Mouse (Mus musculus): ENCODE data around the gene Acvr1b.

The Acvr1b gene

DNA sequence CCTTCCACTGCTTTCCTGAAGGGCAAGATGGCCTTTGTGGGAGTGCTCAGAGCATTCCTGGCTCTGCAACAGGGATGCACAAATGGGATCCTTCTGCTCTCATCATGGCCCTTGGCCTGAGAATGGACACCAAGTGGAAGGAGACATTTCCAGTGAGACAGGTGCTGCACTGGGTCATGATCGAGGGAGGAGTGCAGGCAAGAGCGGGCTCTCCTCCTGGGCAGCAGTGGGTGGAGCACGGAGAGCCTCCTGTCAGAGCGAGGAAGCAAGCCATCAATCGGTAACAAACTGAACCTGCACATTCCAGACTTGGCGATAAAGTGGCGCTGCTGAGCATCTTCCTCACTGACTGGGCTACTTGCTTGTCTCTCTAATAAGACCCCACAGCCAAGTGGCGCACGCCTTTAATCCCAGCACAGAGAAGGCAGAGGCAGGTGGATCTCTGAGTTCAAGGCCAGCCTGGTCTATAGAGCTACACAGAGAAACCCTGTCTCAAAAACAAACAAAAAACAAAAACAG, 27.0 kb downstream of the Acvr1b start:
- no peak for DNase-seq

GRCm38 (mm10) chr15:101201414-101201813, 27.5 kb downstream of the Acvr1b start:
- DNase-seq = no peak

GRCm38 (mm10) chr15:101203673-101204072, 29.8 kb downstream of the Acvr1b start:
- no peak for DNase-seq

GRCm38 (mm10) chr15:101204781-101205180, 30.9 kb downstream of the Acvr1b start:
- no peak for DNase-seq

DNA sequence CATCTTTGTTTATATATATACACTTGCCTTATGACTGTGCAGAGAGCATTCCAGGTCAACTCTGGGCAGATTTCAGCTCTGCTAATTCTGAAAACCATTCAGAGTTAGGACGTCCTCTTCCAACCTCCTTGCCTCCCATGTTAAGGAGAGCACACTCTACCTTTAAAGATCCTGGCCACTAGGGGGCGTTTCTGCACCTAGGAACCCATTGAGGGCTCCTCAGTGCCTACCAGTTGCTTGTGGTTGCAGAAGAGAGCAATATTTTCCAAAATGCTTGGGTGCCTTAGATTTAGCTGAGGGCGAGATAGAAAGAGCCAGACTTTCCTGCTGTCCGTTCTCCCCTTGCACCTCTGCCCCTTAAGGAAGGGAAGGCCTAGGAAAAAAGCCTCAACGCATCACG, 36.4 kb downstream of the Acvr1b start:
- DNase-seq = peak in 1 of 2 experiments; percentile 60

- DNase-seq = no peak
These were observed 37.2 kb downstream of the Acvr1b start for GRCm38 (mm10) chr15:101210998-101211613.

- no peak for DNase-seq
These were observed 38.6 kb downstream of the Acvr1b start for GRCm38 (mm10) chr15:101212435-101212834.

GRCm38 (mm10) chr15:101215136-101215535, 41.3 kb downstream of the Acvr1b start:
- no peak for DNase-seq

DNA sequence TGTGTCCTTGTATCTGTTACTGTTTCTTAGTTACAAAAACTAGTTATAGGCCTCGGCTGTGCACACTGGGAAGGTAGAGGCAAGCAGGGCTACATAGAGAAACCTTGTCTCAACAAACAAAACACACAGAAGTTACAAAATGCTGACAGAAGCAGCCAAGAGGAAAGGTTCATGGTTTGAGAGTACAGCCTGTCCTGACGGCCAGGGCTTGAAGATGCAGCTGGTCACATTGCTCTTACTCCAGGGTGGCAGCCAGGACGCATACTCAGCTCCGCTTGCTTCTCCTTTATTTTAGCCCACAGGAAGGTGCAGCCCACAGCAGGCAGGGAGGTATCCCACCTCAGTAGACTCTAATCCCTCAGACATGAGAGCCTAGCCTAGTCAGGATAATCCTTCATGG, 42.2 kb downstream of the Acvr1b start:
- no peak for DNase-seq

- DNase-seq = no peak
These were observed 47.0 kb downstream of the Acvr1b start for GRCm38 (mm10) chr15:101220905-101221297.

GRCm38 (mm10) chr15:101221298-101222104, 47.6 kb downstream of the Acvr1b start:
- peak; percentile 46 to 78 for DNase-seq

- no peak for DNase-seq
These were observed 49.1 kb downstream of the Acvr1b start for GRCm38 (mm10) chr15:101222897-101223482.

GRCm38 (mm10) chr15:101223596-101223995, 49.7 kb downstream of the Acvr1b start:
- DNase-seq = no peak

- peak; percentile 76 to 84 for DNase-seq
These were observed 50.4 kb downstream of the Acvr1b start, which contains the start of gene Grasp for GRCm38 (mm10) chr15:101224006-101224906. Gene Grasp, plus strand, starts transcription at chr15:101224188.

DNA sequence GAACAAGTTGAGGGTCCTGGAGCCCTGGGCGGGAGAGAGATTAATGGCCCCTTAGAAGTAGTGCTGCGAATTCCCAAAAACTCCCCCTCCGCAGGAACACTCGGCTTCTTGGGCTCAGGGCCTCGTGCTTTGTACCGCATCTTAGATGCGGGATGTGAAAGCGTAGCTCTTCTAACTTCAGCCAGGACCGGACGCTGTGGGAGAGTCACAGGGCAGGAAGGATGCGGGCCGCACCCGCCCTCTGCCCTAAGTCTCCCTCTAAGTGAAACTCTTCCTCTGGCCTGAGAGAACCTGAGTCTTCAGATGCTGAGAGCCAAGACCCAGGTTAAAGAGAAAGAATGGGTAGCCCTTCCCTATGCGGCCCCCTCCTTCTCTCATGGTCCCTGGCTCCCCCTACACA, 51.1 kb downstream of the Acvr1b start:
- no peak for DNase-seq

DNA sequence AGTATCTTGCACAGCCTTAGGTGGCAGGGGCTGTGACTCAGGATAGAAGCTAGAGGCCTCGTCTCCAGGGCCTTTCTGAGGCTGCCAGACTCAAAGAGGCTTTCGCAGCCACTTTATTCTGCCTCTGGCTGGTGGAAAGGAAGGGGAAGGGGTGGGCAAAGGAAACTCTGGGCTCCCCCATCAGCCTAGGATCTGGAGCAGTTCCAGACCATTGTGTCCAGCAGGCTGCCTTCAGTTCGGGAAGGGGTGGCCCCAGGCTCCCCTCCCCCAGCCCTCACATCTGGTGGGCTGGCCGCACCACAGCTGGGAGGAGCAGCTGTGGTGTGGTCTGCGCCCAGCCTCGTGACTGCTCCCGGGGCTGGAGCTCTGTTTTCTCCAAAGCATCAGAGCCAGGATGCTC, 54.1 kb downstream of the Acvr1b start:
- DNase-seq = no peak

- no peak for DNase-seq
These were observed 55.2 kb downstream of the Acvr1b start for GRCm38 (mm10) chr15:101228866-101229590.

DNA sequence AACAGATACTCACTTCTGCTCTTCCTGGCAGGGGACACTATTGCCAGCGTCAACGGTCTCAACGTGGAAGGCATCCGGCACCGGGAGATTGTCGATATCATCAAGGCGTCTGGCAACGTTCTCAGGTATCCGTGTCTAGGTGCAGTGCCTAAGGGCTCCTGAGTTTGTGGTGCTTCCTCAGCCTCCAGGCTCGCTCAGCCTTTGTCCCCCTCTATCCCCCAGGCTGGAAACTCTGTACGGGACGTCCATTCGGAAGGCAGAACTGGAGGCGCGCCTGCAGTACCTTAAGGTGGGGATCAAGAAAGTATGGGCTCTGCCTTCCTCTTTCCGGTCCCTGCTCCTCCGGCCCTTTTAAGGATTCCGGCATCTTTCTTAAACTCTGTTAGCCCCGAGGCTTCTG, 56.6 kb downstream of the Acvr1b start:
- no peak for DNase-seq

DNA sequence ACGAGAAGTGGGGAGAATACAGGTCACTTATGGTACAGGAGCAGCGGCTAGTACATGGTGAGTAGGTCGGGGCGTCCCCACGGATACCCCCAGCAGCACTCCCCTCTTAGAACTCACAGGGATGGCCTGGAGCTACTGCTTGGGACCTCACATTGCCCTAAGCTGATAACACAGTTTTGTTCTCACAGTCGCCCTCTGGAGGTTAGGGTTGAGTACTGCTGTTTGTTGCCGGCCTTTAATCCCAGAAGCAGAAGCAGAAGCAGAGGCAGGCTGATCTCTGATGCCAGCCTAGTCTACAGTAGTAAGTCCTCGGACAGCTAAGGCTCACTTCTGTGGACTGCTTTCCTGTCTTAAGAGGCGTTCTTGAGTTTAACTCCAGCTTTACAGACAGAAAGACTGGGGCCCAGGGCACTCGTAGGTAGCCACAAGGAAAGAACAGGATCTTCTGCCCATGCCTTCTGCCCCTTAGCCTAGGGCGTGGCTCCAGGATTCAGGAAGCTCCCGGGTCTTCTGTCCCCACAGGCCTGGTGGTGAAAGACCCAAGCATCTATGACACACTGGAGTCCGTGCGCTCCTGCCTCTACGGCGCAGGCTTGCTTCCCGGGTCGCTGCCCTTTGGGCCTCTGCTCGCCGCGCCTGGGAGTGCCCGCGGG, 57.3 kb downstream of the Acvr1b start:
- DNase-seq = peak in 1 of 2 experiments; percentile 51

GRCm38 (mm10) chr15:101231648-101232180, 57.8 kb downstream of the Acvr1b start:
- DNase-seq = no peak

GRCm38 (mm10) chr15:101232607-101233006, 58.7 kb downstream of the Acvr1b start:
- no peak for DNase-seq

Measured in spleen, adult 18-20 months (tissue).